Mouse (Mus musculus) spleen, postnatal 14 days (tissue): ENCODE measurements around the gene N6amt1.

ENCODE experiments used
- DNase-seq, 2 experiments: peaks; one replicate each; pipeline ENCODE4 v3.0.0; 2021 to 2022; ENCODE audit warnings: low spot score in 2 of 2

Gene N6amt1

GRCm38 (mm10) chr16:87387444-87387977 lies 33.5 kb downstream of the N6amt1 start:
- DNase-seq, result no peak

- peak in 1 of 2 experiments; percentile 35 for DNase-seq
Measured at GRCm38 (mm10) chr16:87393813-87394548, 40.0 kb downstream of the N6amt1 start.

DNA sequence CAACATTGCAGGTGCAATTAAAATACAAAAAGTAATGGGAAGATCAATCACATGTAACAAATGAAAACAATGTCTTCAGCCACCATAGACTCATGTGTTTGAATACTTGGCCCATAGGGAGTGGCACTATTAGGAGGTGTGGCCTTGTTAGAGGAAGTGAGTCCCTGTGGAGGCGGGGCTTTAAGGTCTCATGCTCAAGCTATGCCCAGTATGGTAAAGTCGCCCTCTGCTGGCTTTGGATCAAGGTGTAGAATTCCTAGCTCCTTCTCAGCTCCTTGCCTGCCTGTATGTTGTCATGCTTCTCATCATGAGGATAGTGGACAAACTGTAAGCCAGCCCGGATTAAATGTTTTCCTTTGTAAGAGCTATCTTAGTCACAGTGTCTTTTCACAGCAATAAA lies 51.0 kb downstream of the N6amt1 start:
- peak in 1 of 2 experiments; percentile 19 for DNase-seq
